Mouse (Mus musculus) granulocyte monocyte progenitor cell, adult 5-6 weeks (primary cell): ENCODE measurements at regions not wholly inside any gene's neighbourhood (a gene's known extent, or its start where the extent isn't known, plus 50 kb on each side); places are given as distances from the start of the nearest gene placed in this dataset.
"Not testable (repeated sequence)": the region's sequence is repeated elsewhere in the genome, so short reads cannot be mapped to it uniquely, and the experiment has no call there.

ENCODE experiments used
- ATAC-seq: replicated peaks from 2 replicates; pipeline ENCODE4 v1.8.0; 2016; ENCODE audit warnings: mild to moderate bottlenecking, moderate TSS enrichment, inconsistent platforms; ENCODE audit not compliant: poor library complexity, severe bottlenecking

DNA sequence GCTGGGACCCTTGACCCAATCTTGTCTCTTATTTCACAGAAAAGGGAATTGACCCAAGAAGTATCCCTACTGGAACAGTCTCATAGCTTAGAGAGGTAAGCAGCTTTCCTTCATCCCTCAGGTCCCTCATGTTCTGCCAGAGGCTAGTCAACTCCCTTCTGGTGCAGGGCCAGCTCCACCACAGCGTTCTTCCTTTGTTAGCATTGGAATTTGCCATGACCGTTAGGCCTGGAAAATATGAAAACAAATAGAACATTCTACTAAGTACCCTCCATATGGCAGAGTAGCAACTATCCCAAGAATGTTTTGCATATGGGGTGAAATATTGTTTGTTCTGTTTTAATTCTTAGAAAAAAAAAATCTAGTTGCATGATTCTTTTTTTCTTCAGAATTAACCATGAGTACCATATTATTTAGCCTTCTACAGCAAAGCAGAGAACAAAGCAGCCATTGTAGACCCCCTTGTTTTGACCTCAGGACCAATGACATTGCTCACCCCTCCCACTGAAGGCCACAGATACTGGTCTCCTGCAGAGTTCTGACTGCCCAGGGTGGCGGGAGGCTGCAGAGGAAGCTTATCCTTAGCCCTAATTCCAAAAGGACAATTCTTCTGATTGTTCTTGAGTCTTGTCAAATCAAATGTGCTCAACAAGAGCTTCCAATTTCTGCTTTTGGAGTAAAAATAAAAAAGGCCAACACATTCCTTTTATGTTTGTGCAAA, 78.1 kb upstream of the Ehbp1 start:
- no peak for ATAC-seq

DNA sequence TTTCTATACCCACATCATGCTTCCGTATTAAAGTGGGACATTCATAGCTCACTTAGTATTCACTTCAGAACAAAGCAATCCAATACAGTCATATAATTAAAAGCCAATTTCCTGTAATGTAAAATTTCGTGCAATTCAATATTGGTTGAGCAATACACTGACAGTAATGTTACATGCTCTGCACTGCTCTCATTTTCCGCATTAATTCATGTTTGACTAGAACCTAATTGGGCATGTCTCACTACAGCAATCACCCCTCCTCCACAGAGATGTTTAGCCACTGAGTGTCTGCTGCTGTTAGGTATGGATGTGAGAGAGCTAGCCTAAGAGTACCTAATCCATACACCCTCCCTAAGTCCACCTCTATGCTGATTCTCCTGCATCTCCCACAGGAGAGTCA, 79.7 kb upstream of the Ehbp1 start:
- ATAC-seq = no peak

DNA sequence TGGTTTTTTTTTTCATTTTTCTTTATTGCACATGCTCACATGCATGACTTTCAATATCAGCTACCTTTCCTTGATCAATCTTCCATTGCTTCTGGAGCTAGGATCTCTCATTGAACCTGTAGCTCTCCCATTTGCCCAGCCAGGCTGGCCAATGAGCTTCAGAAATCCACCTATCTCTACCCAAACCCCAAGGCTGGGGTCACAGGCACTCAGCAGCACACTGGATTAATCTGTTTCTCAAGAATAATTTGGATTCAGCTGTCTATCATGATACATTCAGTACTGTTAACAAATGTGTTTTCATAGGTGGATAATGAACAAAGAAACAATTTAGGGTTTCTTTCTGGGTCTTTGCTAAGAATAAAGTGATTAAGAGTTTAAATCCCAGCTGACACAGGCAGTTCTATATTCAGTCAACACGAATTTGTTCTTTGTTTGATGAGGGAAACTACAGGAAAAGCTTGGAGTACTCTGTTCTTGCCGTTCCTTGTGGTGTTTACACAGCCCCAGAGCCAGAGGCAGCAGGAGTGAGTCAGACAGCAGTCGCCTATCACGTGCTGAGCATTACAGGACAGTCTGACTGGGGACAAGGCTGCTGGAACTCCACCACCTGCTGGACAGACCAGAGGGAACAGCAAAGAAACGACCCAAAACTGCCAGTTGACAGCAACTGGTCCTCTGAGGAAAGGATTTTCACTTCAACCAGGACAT, 74.6 kb upstream of the Tmem17 start:
- peak; percentile 52; the same call in 1 of the 2 replicates for ATAC-seq

DNA sequence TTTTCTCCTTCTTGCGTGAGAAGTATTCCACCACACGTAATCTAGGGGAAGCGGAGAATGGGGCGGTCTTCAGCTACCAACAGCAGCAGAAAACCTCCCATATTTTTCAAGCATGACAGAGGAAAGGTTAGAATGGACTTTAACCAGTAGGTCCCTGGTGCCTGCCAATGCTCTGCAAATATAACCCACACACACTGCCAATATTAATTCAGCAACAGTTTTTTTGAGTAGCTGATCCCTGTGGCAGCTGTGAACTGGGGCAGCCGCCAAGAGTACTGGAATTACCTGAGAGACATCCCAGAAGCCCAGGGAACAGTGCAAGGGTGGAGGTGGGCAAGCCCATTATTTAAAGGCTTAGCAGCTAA, 74.1 kb upstream of the Tmem17 start:
- no peak for ATAC-seq

DNA sequence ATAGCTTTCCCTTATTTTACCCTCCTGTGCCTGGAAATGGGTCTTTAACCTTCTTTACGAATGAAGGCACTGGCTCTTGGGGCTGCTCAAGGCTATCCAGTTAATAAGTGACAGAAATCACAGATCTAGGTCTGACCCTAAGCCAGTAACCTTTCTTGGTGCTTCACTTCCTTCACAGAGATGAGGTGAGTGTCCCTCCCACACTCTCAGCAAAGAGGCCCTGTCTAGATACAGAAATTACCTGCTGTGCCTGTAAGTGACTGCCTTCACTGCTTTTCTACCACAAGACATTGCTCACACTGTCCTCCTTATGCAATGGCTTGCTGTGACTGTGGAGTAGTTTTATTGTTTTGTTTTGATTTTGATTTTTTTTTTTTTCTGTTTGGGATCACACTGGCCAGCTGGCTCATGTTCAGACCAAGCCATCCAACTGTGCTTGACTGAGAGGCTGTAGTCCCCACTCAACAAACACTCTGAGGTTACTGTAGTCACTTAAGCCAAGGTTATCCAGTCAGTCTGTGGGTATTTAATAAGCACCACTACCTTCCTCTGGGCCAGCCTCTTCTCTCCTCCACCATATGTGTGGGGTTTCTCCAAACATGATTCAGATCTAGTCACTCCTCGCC, 73.3 kb upstream of the Tmem17 start:
- ATAC-seq = no peak

DNA sequence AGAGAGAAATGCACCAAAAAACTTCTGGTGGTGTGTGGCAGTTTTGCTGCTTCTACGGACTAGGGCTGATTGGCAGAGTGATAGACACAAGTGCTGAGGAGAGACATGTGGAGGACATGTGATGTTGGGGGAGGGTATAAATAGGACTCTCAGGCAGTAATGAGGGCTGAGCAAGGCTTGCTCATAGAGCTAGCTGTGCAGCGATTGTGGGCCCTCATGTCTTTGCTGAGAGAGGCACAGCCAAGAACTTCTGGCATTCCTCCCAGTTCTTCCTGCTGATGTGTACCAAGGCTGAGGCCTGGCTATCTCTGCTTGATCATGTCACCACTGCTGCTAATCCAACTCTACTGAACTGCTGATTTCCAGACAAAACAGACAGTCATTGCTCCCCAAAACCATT, 71.4 kb upstream of the Tmem17 start:
- ATAC-seq = no peak

DNA sequence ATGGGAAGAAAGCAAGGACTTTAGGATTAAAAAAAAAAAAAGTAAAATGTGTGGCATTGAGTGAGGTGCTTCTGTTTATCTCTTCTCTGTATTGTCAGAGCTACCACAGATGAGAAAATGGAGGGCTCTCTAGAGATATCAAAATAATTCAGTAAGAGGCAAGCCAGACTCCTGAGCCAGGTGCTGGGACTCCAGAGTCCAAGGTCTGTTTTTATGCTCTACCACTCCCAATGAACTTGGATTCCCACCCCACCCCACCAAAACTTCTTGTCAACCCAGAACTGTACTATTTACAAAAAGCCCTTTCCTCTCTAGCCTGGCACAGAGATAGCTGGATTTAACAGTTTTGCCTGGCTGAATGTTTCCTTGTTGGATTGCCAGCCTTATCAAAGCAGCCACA, 58.7 kb upstream of the Tmem17 start:
- no peak for ATAC-seq

DNA sequence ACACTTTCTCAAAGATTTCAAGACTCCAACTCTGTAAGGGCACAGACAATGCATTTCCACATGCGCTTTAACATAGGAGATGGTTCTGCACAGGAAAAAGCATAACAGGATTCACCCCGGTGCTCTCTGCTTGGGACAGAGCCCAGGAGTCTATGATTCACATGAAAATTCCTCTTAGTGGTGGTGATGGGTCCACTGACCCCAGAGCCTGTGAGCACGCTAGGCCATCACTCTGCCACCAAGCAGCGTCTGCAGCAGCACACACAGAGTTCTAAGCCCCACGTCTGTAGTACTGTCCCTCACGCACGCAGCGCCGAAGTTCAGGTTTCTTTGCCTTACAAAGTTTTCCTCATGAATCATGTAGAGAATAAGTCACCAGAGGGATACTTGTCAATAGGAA, 55.6 kb upstream of the Tmem17 start:
- no peak for ATAC-seq

DNA sequence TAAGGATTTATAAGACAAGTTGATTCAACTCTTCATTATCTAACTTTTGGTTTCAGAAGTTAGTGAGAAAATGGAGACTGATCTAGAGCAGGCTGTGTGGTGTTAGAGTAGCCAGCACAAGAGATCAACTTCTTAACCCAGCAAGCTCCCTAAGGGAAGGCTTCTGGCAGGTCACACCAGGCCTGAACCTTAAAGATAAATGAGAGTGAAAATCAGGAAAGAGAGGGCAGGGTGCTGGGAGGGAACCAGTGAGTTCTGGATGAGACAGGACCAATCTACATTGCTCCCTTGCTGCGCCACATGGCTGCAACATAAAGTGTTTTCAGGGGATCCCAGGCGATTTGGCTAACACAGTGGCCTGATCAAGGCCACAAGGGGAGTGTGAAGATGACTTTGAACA, 54.7 kb upstream of the Tmem17 start:
- no peak for ATAC-seq

DNA sequence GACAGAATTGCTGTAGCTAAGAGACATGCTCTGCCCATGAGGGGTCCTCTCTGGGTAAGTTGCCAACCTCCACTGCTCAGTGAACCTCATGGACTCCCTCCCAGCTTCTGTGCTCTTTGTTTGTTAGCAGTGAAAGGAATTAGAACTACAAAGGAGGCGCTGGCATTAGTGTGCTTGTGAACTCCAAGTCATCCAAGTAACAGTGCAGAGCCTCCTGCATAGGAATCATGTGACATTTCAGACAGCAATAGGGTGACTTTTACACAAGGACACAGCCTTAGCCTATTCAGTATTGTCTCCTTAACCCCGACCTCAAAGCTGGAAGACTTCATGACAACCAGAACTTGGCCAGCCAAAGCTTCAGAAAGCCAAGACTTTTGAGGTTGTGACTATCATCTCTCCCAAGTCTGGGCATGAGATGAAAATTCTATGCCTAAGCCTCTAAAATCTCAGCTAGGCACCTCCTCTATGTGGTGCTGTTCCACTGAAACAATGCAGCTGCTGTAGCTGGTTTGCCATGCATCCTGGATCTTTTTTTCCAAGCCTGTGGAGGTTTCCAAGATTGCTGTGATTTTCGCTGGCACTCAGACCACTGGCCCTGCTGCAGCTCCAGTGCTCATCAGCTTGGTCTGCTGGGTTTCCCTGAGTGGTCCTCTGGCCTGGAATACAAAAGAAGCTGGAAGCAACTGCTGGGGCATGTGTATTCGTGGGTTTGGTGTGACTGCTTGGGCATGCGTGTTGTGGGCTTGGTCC, 52.8 kb upstream of the Tmem17 start:
- ATAC-seq = no peak

DNA sequence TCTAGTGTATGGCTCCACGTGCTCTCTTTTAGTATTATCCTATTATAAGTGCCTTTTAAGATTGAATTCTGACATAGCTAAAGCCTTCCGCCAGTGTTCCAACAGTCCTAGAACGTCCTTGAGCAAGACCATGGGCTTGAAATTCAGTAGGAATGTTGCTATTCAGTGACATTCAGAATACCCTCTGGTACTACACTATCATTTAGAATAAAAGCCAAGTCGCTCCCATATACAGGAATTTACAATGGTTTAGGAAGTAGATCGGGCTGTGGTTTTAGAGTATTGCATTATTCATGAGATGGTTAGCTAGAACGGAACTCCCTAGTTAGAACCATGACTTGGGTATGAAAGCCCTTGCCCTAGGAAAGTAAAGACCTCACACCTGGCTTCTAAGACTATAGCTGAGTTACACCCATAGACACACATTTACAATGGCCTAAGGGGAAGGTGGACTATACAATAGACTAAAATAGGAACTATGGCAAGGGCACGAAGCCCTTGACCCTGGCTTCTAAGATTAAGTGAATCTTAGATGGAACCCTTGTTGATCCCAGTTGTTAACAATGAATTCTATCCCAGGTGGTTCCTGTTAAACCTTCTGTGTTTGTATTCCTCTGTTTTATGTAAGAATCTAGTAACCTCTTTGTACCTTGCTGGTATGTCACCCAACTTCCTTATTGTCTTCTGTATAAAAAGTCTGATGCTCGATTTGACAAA, 50.7 kb upstream of the Tmem17 start:
- ATAC-seq = not testable (repeated sequence)
